Mouse (Mus musculus): Measurements from ENCODE around the gene Slc17a1.

Gene Slc17a1

GRCm38 (mm10) chr13:23889011-23889605, 21.6 kb downstream of the Slc17a1 start:
- no peak for DNase-seq (ENCODE audit: low spot score)

GRCm38 (mm10) chr13:23892592-23893268, 25.2 kb downstream of the Slc17a1 start:
- no peak for DNase-seq (ENCODE audit: low spot score)

GRCm38 (mm10) chr13:23893269-23893593, 25.7 kb downstream of the Slc17a1 start:
- DNase-seq (ENCODE audit: low spot score) = no peak

GRCm38 (mm10) chr13:23898242-23898641, 30.7 kb downstream of the Slc17a1 start:
- DNase-seq (ENCODE audit: low spot score) = no peak

GRCm38 (mm10) chr13:23906906-23907305, 39.4 kb downstream of the Slc17a1 start:
- DNase-seq (ENCODE audit: low spot score) = no peak

- no peak for DNase-seq (ENCODE audit: low spot score)
These were observed 42.6 kb downstream of the Slc17a1 start for GRCm38 (mm10) chr13:23910121-23910520.

GRCm38 (mm10) chr13:23911335-23911734, 43.8 kb downstream of the Slc17a1 start:
- DNase-seq (ENCODE audit: low spot score) = no peak

- no peak for DNase-seq (ENCODE audit: low spot score)
These were observed 46.3 kb downstream of the Slc17a1 start for GRCm38 (mm10) chr13:23913791-23914306.

- DNase-seq (ENCODE audit: low spot score) = no peak
These were observed 47.0 kb downstream of the Slc17a1 start, which contains the start of gene Slc17a4 for GRCm38 (mm10) chr13:23914376-23915167. Gene Slc17a4, minus strand, starts transcription at chr13:23915009.

- DNase-seq (ENCODE audit: low spot score) = no peak
These were observed 48.6 kb downstream of the Slc17a1 start for GRCm38 (mm10) chr13:23916132-23916531.

GRCm38 (mm10) chr13:23917674-23918073, 50.1 kb downstream of the Slc17a1 start:
- DNase-seq (ENCODE audit: low spot score) = no peak

GRCm38 (mm10) chr13:23925792-23926191, 58.2 kb downstream of the Slc17a1 start:
- no peak for DNase-seq (ENCODE audit: low spot score)

GRCm38 (mm10) chr13:23928637-23929036, 61.1 kb downstream of the Slc17a1 start:
- DNase-seq (ENCODE audit: low spot score) = no peak

GRCm38 (mm10) chr13:23930461-23930860, 62.9 kb downstream of the Slc17a1 start:
- no peak for DNase-seq (ENCODE audit: low spot score)

GRCm38 (mm10) chr13:23930904-23931303, 63.4 kb downstream of the Slc17a1 start:
- no peak for DNase-seq (ENCODE audit: low spot score)

GRCm38 (mm10) chr13:23933421-23934210, 66.1 kb downstream of the Slc17a1 start, which contains the start of gene Hist1h2ba:
Gene Hist1h2ba, minus strand, starts transcription at chr13:23934156.
- DNase-seq (ENCODE audit: low spot score) = no peak

GRCm38 (mm10) chr13:23934211-23934520, 66.6 kb downstream of the Slc17a1 start, which contains the start of gene Hist1h2aa:
Gene Hist1h2aa, plus strand, starts transcription at chr13:23934462.
- no peak for DNase-seq (ENCODE audit: low spot score)

GRCm38 (mm10) chr13:23938699-23939098, 71.1 kb downstream of the Slc17a1 start:
- no peak for DNase-seq (ENCODE audit: low spot score)

GRCm38 (mm10) chr13:23940291-23940690, 72.7 kb downstream of the Slc17a1 start:
- no peak for DNase-seq (ENCODE audit: low spot score)

- no peak for DNase-seq (ENCODE audit: low spot score)
These were observed 75.3 kb downstream of the Slc17a1 start for GRCm38 (mm10) chr13:23942861-23943260.
